Mouse (Mus musculus): ENCODE data around the gene Ilf3.

The Ilf3 gene

DNA sequence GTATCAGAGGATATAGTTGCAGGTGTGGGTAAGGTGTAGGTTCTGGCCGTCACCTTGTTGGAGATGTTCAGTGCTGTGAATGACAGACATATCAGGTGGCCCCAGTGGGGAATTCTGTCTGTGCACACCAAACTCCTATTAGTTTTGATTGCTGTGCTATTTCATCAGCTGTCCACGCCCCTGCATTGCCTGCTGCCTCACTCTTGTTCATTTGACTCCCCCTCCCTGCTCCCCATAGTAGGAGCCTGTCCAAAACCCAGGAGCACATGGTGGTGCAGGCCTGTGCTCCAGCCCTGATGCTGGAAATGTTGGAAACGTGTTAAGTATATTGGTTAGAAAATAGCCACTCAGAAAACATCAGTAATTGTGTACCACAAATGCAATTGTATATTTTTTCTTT, 71.8 kb downstream of the Ilf3 start:
- DNase-seq (ENCODE audit: low spot score): no peak

DNA sequence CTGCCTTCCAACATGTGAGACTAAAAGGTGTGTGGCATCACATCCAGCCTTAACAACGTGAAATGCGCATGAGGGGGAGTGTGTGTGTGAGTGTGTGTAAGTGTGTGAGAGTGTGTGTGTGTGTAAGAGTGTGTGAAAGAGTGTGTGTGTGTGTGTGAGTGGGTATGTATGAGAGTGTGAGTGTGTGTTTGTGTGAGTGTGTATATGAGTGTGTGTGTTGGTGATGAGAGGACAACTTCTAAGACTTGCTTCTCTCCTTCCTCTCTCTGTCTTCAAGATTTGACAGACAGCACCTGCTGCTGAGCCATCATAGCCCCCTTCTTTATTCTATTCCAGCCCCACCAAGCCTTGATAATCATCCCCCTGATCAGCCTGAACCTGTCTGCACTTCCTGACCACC, 72.2 kb downstream of the Ilf3 start:
- no peak for DNase-seq (ENCODE audit: low spot score)

- DNase-seq (ENCODE audit: low spot score): no peak
Measured at GRCm38 (mm10) chr9:21440387-21440786, 72.7 kb downstream of the Ilf3 start.

DNA sequence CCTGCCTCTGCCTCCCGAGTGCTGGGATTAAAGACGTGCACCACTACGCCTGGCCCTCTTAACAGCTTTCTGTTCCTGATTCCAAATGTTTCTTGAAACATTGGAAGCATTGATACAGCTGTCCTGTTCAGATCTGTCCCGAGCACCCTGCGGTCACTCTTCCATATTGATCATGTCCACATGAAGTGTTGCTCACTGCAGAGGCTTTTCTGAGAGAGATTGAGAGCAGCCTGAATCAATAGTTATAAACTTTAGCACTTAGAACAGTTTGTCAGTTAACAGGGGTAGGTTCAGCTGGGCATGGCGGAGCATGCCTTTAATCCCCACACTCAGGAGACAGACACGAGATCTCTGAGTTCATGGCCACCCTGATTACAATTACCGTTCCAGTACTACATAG, 76.2 kb downstream of the Ilf3 start:
- no peak for DNase-seq (ENCODE audit: low spot score)

DNA sequence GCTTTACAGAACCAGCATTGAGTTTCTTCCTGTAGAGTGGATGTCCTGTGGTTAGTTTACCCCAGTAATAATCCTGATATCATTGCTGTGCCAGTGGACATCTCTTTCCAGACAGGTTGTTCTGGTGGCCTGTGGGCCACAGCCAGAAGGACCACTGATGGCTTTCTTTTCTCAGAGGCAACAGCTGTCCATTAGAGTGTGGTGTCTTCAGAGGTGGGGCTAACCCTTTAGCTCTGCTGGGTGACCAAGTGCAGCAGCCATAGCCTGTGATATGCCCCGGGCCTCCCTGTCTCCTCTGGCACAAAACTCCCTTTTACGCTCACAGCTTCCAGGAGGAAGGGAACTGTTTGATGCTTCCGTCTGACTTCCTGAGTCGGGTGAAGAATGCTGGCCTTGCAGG, 76.9 kb downstream of the Ilf3 start:
- no peak for DNase-seq (ENCODE audit: low spot score)

GRCm38 (mm10) chr9:21445081-21445744, 77.5 kb downstream of the Ilf3 start:
- no peak for DNase-seq (ENCODE audit: low spot score)

- no peak for DNase-seq (ENCODE audit: low spot score)
Measured at GRCm38 (mm10) chr9:21447778-21448177, 80.1 kb downstream of the Ilf3 start.

DNA sequence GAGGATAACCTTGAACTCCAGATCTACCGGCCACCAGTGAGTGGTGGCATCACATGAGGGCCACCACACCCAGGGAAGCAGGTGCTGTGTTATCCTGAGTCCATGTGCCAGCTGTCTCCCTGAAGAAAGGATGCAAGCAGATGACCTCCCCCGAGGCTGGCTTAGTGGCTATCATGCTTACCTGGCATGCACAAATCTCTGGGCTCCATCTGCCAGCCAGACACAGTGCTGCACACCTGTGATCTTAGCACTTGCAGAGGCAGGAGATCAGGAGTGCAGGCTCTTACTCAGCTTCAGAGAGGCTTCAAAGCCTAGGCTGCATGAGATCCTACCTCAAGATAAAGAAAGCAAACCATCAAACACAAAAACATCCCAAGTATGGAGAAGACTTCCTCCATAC, 82.0 kb downstream of the Ilf3 start:
- no peak for DNase-seq (ENCODE audit: low spot score)

GRCm38 (mm10) chr9:21450270-21450669, 82.6 kb downstream of the Ilf3 start:
- DNase-seq (ENCODE audit: low spot score): no peak

- DNase-seq (ENCODE audit: low spot score): no peak
Measured at GRCm38 (mm10) chr9:21451391-21451790, 83.7 kb downstream of the Ilf3 start.

GRCm38 (mm10) chr9:21451870-21452269, 84.2 kb downstream of the Ilf3 start:
- no peak for DNase-seq (ENCODE audit: low spot score)

- DNase-seq (ENCODE audit: low spot score): no peak
Measured at GRCm38 (mm10) chr9:21453003-21453402, 85.3 kb downstream of the Ilf3 start.

- no peak for DNase-seq (ENCODE audit: low spot score)
Measured at GRCm38 (mm10) chr9:21453459-21453858, 85.8 kb downstream of the Ilf3 start.

GRCm38 (mm10) chr9:21454556-21454955, 86.9 kb downstream of the Ilf3 start:
- DNase-seq (ENCODE audit: low spot score): no peak

Measured in yolk sac, embryonic 10.5 days (tissue).